Mouse (Mus musculus) lung, postnatal 0 days (tissue): ENCODE measurements around the gene Ch25h. TPM values are rescaled to one million over a fixed set of nuclear protein-coding genes. Genes with fewer than 3 reads are reported as not detected.

Experiments
- ATAC-seq: fragments of 200-750 bp; cut with Nextera tagmentation; 2 replicates; pipeline ENCODE4 v1.8.0; 2017; ENCODE audit warnings: moderate library complexity
- DNase-seq: peaks from one replicate; pipeline ENCODE4 v3.0.0-alpha.2; 2016; ENCODE audit warnings: low spot score
- H3K27ac ChIP-seq: fragments of 300-500 bp; sonication (generic); 2 replicates; pipeline ENCODE4 v1.5.1; 2014; ENCODE audit warnings: antibody characterized with exemption, mild to moderate bottlenecking, low read length, mixed read lengths
- H3K27me3 ChIP-seq: fragments of 300-500 bp; sonication (generic); replicated peaks from 2 replicates; pipeline ENCODE4 v1.6.1; 2014; ENCODE audit warnings: low read length, mixed read lengths; ENCODE audit not compliant: insufficient read depth
- H3K36me3 ChIP-seq: fragments of 300-500 bp; sonication (generic); 2 replicates; pipeline ENCODE4 v1.6.1; 2014; ENCODE audit warnings: low read length, mixed read lengths; ENCODE audit not compliant: insufficient read depth
- H3K4me1 ChIP-seq: fragments of 300-500 bp; sonication (generic); 2 replicates; pipeline ENCODE4 v1.6.1; 2014; ENCODE audit warnings: antibody characterized with exemption, low read depth, low read length, mixed read lengths; ENCODE audit not compliant: insufficient read depth
- H3K4me2 ChIP-seq: fragments of 300-500 bp; sonication (generic); replicated peaks from 2 replicates; pipeline ENCODE4 v1.6.1; 2014; ENCODE audit warnings: low read depth, mild to moderate bottlenecking, low read length, moderate library complexity, mixed read lengths
- H3K4me3 ChIP-seq: fragments of 300-500 bp; sonication (generic); 2 replicates; pipeline ENCODE4 v1.5.1; 2014; ENCODE audit warnings: low read depth, low read length
- H3K9ac ChIP-seq: fragments of 300-500 bp; sonication (generic); replicated peaks from 2 replicates; pipeline ENCODE4 v1.6.1; 2014; ENCODE audit warnings: low read depth, mild to moderate bottlenecking
- H3K9me3 ChIP-seq: fragments of 300-500 bp; sonication (generic); 2 replicates; pipeline ENCODE4 v1.6.1; 2016; ENCODE audit warnings: low read length, mixed read lengths
- CTCF ChIP-seq: IDR thresholded peaks from 2 replicates; pipeline ENCODE4 v1.5.1; 2016; ENCODE audit warnings: antibody characterized with exemption, mild to moderate bottlenecking
- EP300 ChIP-seq: IDR thresholded peaks from 2 replicates; pipeline ENCODE4 v1.6.1; 2016; ENCODE audit warnings: antibody characterized with exemption, mild to moderate bottlenecking, control low read depth
- WGBS: fragments of 180-500 bp; shearing (Covaris S2); extraction: QIAGEN DNeasy Blood & Tissue Kit; methylation state at CpG from one replicate; pipeline ENCODE4 v1.1.7; 2014; 5-methylcytosine and 5-hydroxymethylcytosine counted together
- polyA plus RNA-seq: library from polyadenylated mRNA; unstranded; fragments of >200 nt; fragmentation: Nextera tagmentation; extraction: Ambion mirVana; gene quantifications from 2 replicates; pipeline ENCODE4 v1.2.1, GENCODE M21; 2015

The Ch25h gene
- polyA plus RNA-seq, 1 experiment from 2014 or later: 1.7 TPM

- TF ChIP-seq CTCF (peak; percentile 79), EP300 (no peak)
- Histone ChIP-seq H3K36me3 (no peaks in the 10 kb centered on the region), H3K27me3 (no peaks in the 10 kb centered on the region), H3K9ac (no peak overlapping the region), H3K4me2 (no peak overlapping the region), H3K4me3 (no peak overlapping the region), H3K4me1 (no peaks in the 10 kb centered on the region), H3K9me3 (no peaks in the 10 kb centered on the region), H3K27ac (no peak overlapping the region)
- peak; percentile 88 for DNase-seq
- WGBS: 13% methylated on average over 4 of the region's 4 CpGs
- no peak for ATAC-seq
Observed at GRCm38 (mm10) chr19:34483547-34483946, 8.6 kb upstream of the Ch25h start.

- 8% methylated on average over 49 of the region's 49 CpGs for WGBS
Observed at GRCm38 (mm10) chr19:34474228-34474990, 555 bp downstream of the Ch25h start.

GRCm38 (mm10) chr19:34471703-34472102, 3.3 kb downstream of the Ch25h start:
- peaks cover 6% of the 10 kb centered on the region; the same call in 1 of the 2 replicates for H3K4me1 ChIP-seq
- H3K9me3 ChIP-seq: no peaks in the 10 kb centered on the region
- H3K4me3 ChIP-seq: no peak overlapping the region
- DNase-seq: no peak
- no peaks in the 10 kb centered on the region for H3K36me3 ChIP-seq
- WGBS: 83% methylated on average over 2 of the region's 2 CpGs
- TF ChIP-seq CTCF (no peak), EP300 (no peak)
- H3K9ac ChIP-seq: no peak overlapping the region
- H3K4me2 ChIP-seq: no peak overlapping the region
- no peak overlapping the region for H3K27ac ChIP-seq
- ATAC-seq: no peak
- H3K27me3 ChIP-seq: no peaks in the 10 kb centered on the region; the same call in 1 of the 2 replicates

More at GRCm38 (mm10) chr19:34474228-34474990, 555 bp downstream of the Ch25h start:
- no peak overlapping the region for H3K27ac ChIP-seq
- no peaks in the 10 kb centered on the region; the same call in 1 of the 2 replicates for H3K27me3 ChIP-seq
- 0 out of 2 replicates have a peak overlapping the region, but pooled peaks have one; percentile 16 for H3K9ac ChIP-seq
- ATAC-seq (peak; percentile 48), DNase-seq (peak; percentile 27)
- H3K36me3 ChIP-seq: no peaks in the 10 kb centered on the region
- no peaks in the 10 kb centered on the region for H3K9me3 ChIP-seq
- H3K4me1 ChIP-seq: peaks cover 6% of the 10 kb centered on the region; the same call in 1 of the 2 replicates
- H3K4me2 ChIP-seq: peak overlapping the region; percentile 92
- no peak for TF ChIP-seq EP300
- TF ChIP-seq CTCF: no peak
- peak overlapping the region; percentile 51 for H3K4me3 ChIP-seq

DNA sequence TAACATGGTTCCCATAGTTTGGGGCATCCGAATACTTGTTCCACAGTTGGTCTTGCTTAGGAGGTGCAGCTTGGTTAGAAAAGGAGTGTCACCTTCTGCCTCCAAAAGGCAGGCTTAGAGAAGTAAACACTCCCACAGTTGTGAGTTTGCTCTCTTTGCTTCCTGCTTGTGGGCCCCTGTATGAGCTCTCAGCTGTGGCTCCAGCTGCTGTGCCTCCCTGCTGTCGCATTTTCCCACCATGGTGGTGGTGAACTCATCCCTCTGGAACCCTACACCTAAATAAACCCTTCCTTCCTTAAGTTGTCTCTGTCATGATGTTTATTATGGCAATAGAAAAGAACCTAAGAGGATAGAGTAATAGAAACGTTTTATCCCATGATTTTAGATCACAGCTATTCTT, 6.2 kb downstream of the Ch25h start:
- DNase-seq (no peak), ATAC-seq (no peak)
- H3K4me3 ChIP-seq: no peak overlapping the region
- no peak overlapping the region for H3K27ac ChIP-seq
- H3K9ac ChIP-seq: no peak overlapping the region
- 26% methylated on average over 3 of the region's 3 CpGs for WGBS
- no peaks in the 10 kb centered on the region for H3K36me3 ChIP-seq
- no peak overlapping the region for H3K4me2 ChIP-seq
- H3K27me3 ChIP-seq: no peaks in the 10 kb centered on the region
- no peak for TF ChIP-seq EP300
- TF ChIP-seq CTCF: no peak
- no peaks in the 10 kb centered on the region for H3K4me1 ChIP-seq
- H3K9me3 ChIP-seq: no peaks in the 10 kb centered on the region

GRCm38 (mm10) chr19:34468216-34468615, 6.7 kb downstream of the Ch25h start:
- Histone ChIP-seq H3K36me3 (no peaks in the 10 kb centered on the region), H3K27ac (no peak overlapping the region), H3K9me3 (no peaks in the 10 kb centered on the region), H3K4me1 (no peaks in the 10 kb centered on the region), H3K4me2 (no peak overlapping the region), H3K9ac (no peak overlapping the region), H3K4me3 (no peak overlapping the region), H3K27me3 (no peaks in the 10 kb centered on the region)
- TF ChIP-seq CTCF (no peak), EP300 (no peak)
- ATAC-seq (no peak), DNase-seq (no peak)
- 25% methylated on average over 6 of the region's 6 CpGs for WGBS

DNA sequence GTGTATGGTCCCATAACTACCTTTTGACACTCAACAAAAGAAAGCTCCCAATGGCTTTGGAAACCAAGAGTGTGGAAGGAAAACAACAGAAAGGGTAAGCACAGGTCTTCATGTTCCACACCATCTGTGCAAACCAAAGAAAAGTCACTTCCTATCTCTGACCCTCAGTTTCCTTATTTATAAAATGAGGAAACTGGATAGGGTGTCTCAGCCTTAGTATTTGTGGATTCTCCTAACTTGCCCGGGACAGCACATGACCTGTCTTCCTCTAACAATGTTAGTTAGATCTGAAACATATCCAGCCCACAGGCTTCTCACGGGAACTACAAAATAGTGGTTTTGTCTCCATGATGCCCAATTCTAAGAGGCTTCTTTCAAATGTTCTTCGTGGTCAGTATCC, 10.5 kb downstream of the Ch25h start:
- 71% methylated on average over 3 of the region's 3 CpGs for WGBS
- Histone ChIP-seq H3K36me3 (no peaks in the 10 kb centered on the region), H3K9ac (no peak overlapping the region), H3K27me3 (no peaks in the 10 kb centered on the region), H3K27ac (no peak overlapping the region), H3K4me2 (no peak overlapping the region), H3K4me3 (no peak overlapping the region), H3K9me3 (no peaks in the 10 kb centered on the region), H3K4me1 (no peaks in the 10 kb centered on the region)
- no peak; the same call in 1 of the 2 replicates for ATAC-seq
- DNase-seq: peak; percentile 33
- no peak for TF ChIP-seq EP300
- no peak for TF ChIP-seq CTCF
